Mouse (Mus musculus) heart, postnatal 0 days (tissue): ENCODE measurements at regions not wholly inside any gene's neighbourhood (a gene's known extent, or its start where the extent isn't known, plus 50 kb on each side); places are given as distances from the start of the nearest gene placed in this dataset.
A peak's percentile ranks its signal among the peaks of the same experiment; 100 is the strongest.
"Not testable (repeated sequence)": the region's sequence is repeated elsewhere in the genome, so short reads cannot be mapped to it uniquely, and the experiment has no call there.

Experiments used
- ATAC-seq: fragments of 200-750 bp; cut with Nextera tagmentation; 2 replicates; pipeline ENCODE4 v1.8.0; 2017; ENCODE audit warnings: low read depth, moderate number of reproducible peaks, moderate library complexity; ENCODE audit not compliant: insufficient read depth
- DNase-seq: peaks from one replicate; pipeline ENCODE4 v3.0.0-alpha.2; 2016; ENCODE audit warnings: low spot score
- H3K27ac ChIP-seq: fragments of 300-500 bp; sonication (generic); 2 replicates; pipeline ENCODE4 v1.5.1; 2014; ENCODE audit warnings: low read depth, mild to moderate bottlenecking
- H3K27me3 ChIP-seq: fragments of 300-500 bp; sonication (generic); 2 replicates; pipeline ENCODE4 v1.6.1; 2014; ENCODE audit warnings: low read length, mixed read lengths; ENCODE audit not compliant: control insufficient read depth, insufficient read depth
- H3K36me3 ChIP-seq: fragments of 300-500 bp; sonication (generic); replicated peaks from 2 replicates; pipeline ENCODE4 v1.6.1; 2014; ENCODE audit warnings: low read length, mixed read lengths; ENCODE audit not compliant: control insufficient read depth, insufficient read depth
- H3K4me1 ChIP-seq: fragments of 300-500 bp; sonication (generic); 2 replicates; pipeline ENCODE4 v1.6.1; 2014; ENCODE audit warnings: antibody characterized with exemption; ENCODE audit not compliant: control insufficient read depth, insufficient read depth
- H3K4me2 ChIP-seq: fragments of 300-500 bp; sonication (generic); 2 replicates; pipeline ENCODE4 v1.6.1; 2014; ENCODE audit warnings: low read depth, mild to moderate bottlenecking, low read length, moderate library complexity
- H3K4me3 ChIP-seq: fragments of 300-500 bp; sonication (generic); 2 replicates; pipeline ENCODE4 v1.5.1; 2014; ENCODE audit warnings: low read depth, low read length
- H3K9ac ChIP-seq: fragments of 300-500 bp; sonication (generic); replicated peaks from 2 replicates; pipeline ENCODE4 v1.6.1; 2014; ENCODE audit warnings: low read depth, low read length, mixed read lengths
- H3K9me3 ChIP-seq: fragments of 300-500 bp; sonication (generic); replicated peaks from 2 replicates; pipeline ENCODE4 v1.6.1; 2016; ENCODE audit warnings: low read length; ENCODE audit not compliant: control insufficient read depth
- CTCF ChIP-seq: IDR thresholded peaks from 2 replicates; pipeline ENCODE4 v1.5.1; 2016; ENCODE audit warnings: antibody characterized with exemption, control low read depth, low read depth
- EP300 ChIP-seq: IDR thresholded peaks from 2 replicates; pipeline ENCODE4 v1.6.1; 2016; ENCODE audit warnings: antibody characterized with exemption, low read depth
- WGBS: fragments of 180-500 bp; shearing (Covaris S2); extraction: QIAGEN DNeasy Blood & Tissue Kit; methylation state at CpG from one replicate; pipeline ENCODE4 v1.1.7; 2014; 5-methylcytosine and 5-hydroxymethylcytosine counted together

DNA sequence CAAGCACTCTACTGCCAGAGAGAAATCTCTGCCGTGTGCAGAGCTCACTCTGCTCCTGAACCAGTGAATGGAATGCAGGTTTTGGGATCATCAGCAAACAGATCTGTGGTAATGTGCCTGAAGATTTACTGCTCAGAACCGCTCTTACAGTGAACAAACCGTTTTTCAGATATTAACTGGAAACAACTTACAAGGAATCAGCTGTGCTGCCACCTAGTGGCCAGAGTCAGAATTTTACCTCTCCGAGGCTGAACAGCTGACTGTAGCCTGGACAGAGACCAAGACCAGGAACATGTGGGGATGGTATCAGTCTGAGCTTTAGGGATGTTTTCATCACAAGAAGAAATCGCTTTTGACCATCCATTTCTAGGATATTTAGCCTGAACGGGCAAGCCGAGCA, 65.3 kb downstream of the Gm15023 start:
- H3K9me3 ChIP-seq, H3K9ac ChIP-seq, H3K27ac ChIP-seq, H3K27me3 ChIP-seq, H3K4me2 ChIP-seq, H3K4me3 ChIP-seq, DNase-seq, H3K36me3 ChIP-seq, ATAC-seq, H3K4me1 ChIP-seq: not testable (repeated sequence)
- WGBS = 15% methylated on average over 6 of the region's 7 CpGs

DNA sequence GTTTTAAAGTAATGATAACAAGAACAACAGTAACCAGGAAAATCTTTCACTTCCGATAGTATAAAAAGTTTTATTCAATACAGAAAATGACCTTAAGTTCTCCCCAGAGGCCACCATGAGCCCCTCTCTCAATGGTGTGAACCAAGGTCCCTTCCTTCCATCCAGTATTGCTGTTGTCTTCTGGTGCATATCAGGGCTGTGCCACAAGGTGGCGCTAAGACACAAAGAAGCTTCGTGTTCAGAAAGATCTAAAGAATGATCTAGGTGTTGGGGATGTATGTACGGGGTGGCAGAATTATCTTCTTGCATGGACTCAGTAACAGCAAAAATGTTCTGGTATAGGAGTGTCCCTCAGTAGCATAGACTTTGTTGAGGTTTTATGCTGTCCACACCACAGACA, 66.6 kb downstream of the Gm15023 start:
- H3K27ac ChIP-seq, H3K9me3 ChIP-seq, ATAC-seq, H3K9ac ChIP-seq, H3K4me2 ChIP-seq, DNase-seq, H3K4me3 ChIP-seq, H3K4me1 ChIP-seq, H3K36me3 ChIP-seq, H3K27me3 ChIP-seq: not testable (repeated sequence)
- peak; percentile 56 for TF ChIP-seq CTCF
- WGBS = 14% methylated on average over 4 of the region's 4 CpGs

DNA sequence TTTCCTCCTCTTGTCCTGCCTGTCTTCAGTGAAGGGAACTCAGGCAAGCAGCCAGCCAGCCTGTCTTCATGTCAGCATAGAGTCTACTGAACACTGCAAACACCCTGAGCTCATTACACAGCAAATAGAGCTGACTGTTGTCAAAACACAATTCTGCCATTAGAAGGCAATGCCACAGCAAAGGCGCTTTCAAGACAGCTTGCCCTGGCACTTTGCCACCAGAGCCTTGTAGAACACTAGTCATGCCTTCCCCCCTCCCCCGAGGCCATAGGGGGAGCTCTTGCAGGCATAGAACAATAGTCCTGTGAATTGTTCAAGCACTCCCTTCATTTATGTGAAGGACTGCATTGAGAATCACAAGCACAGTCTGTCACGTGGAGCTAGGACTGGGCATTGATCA, 75.8 kb downstream of the Gm15023 start:
- Histone ChIP-seq H3K4me3 (no peak overlapping the region), H3K4me1 (no peaks in the 10 kb centered on the region), H3K9ac (no peak overlapping the region), H3K27me3 (no peaks in the 10 kb centered on the region), H3K36me3 (no peaks in the 10 kb centered on the region), H3K9me3 (no peaks in the 10 kb centered on the region), H3K27ac (no peak overlapping the region), H3K4me2 (no peak overlapping the region)
- ATAC-seq = no peak
- 43% methylated on average over 3 of the region's 3 CpGs for WGBS
- no peak for DNase-seq
- TF ChIP-seq CTCF (no peak), EP300 (no peak)

DNA sequence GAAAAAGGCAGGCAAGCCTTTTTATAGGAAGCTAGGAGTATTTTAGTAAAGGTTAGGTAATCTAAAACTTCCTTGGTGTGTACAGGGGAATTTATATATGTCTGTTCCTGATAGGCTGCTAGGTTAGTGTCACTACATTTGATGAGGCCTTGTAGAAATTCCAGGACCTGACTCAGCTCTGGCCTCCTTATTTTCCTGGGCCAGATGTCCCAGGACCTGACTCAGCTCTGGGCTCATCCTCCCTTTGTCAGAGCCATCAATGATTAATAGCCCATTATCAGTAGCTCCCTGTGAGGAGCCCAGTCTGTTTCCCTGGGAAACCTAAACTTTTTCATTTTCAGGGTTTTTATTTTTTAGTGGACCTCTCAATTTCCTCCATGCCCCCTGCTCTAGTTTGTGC, 79.3 kb downstream of the Gm15023 start:
- no peaks in the 10 kb centered on the region for H3K4me1 ChIP-seq
- no peaks in the 10 kb centered on the region for H3K36me3 ChIP-seq
- H3K9ac ChIP-seq = no peak overlapping the region
- DNase-seq = no peak
- H3K9me3 ChIP-seq = no peaks in the 10 kb centered on the region
- no peak overlapping the region for H3K4me3 ChIP-seq
- no peaks in the 10 kb centered on the region for H3K27me3 ChIP-seq
- ATAC-seq = no peak
- H3K4me2 ChIP-seq = no peak overlapping the region
- TF ChIP-seq CTCF (no peak), EP300 (no peak)
- H3K27ac ChIP-seq = no peak overlapping the region

DNA sequence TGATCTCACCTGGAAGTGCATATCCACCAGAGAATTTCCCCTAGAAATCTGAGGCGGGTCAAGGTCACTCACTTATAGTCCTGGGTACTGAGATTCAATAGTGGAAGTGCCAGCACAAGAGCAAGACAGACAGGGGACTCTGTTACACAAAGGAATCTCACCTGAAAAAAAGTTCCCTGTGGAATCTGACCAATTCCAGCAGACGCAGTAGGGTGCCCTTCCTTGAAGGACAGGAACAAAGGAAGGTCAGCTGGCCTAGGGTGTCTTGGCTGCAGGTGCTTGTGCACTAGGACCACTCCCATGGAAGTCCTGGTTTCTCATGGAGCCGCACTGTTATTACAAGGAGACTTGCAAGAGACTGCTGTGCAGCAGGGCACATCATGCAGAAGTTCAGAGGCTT, 81.2 kb downstream of the Gm15023 start:
- Histone ChIP-seq H3K36me3 (no peaks in the 10 kb centered on the region), H3K27me3 (no peaks in the 10 kb centered on the region), H3K9me3 (no peaks in the 10 kb centered on the region), H3K9ac (no peak overlapping the region), H3K4me3 (no peak overlapping the region), H3K4me2 (no peak overlapping the region), H3K27ac (no peak overlapping the region), H3K4me1 (no peaks in the 10 kb centered on the region)
- ATAC-seq (no peak), DNase-seq (no peak)
- TF ChIP-seq CTCF (no peak), EP300 (no peak)
- WGBS = 62% methylated on average over 3 of the region's 3 CpGs

DNA sequence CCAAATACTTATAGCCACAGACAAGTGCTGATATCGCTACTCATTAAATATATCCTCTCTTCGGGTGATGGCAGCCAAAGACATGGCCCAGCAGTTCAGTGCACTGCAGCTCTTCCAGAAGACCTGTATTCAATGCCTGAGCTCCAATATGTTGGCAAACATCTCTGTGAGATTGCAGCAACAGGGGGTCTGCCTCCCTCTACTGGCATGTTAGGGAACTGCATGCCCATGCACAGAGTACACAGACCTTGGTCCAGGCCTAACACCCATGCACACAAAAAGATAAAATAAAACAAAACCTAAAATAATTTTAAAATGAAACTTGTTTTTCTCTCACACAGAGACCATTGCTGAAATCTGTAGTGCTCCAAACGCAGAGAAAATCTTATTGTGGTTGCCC, 82.1 kb upstream of the Zmat1 start:
- H3K4me3 ChIP-seq, H3K27me3 ChIP-seq, DNase-seq, H3K36me3 ChIP-seq, H3K4me1 ChIP-seq, H3K9ac ChIP-seq, H3K9me3 ChIP-seq, H3K4me2 ChIP-seq, H3K27ac ChIP-seq: not testable (repeated sequence)
- ATAC-seq = peak; percentile 36; the same call in 1 of the 2 replicates
- peak; percentile 79 for TF ChIP-seq CTCF
- WGBS = 18% methylated on average over 2 of the region's 3 CpGs

DNA sequence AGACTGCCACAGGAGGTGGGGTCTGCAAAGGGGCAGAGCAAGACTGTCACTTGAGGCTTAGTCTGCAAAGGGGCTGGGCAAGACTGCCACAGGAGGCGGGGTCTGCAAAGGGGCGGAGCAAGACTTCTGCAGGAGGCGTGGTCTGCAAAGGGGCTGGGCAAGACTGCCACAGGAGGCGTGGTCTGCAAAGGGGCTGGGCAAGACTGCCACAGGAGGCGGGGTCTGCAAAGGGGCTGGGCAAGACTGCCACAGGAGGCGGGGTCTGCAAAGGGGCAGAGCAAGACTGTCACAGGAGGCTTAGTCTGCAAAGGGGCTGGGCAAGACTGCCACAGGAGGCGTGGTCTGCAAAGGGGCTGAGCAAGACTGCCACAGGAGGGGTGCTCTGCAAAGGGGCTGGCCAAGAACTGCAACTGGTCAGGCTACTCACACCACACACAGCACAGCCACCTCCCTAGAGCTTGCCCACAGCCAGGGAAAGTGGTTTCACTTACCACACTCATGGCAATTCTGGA, 78.1 kb upstream of the Zmat1 start:
- not testable (repeated sequence) for ATAC-seq, H3K9ac ChIP-seq, H3K36me3 ChIP-seq, H3K4me3 ChIP-seq, H3K4me2 ChIP-seq, DNase-seq, H3K27me3 ChIP-seq, H3K27ac ChIP-seq, H3K4me1 ChIP-seq, H3K9me3 ChIP-seq
- 38% methylated on average over 6 of the region's 7 CpGs for WGBS

DNA sequence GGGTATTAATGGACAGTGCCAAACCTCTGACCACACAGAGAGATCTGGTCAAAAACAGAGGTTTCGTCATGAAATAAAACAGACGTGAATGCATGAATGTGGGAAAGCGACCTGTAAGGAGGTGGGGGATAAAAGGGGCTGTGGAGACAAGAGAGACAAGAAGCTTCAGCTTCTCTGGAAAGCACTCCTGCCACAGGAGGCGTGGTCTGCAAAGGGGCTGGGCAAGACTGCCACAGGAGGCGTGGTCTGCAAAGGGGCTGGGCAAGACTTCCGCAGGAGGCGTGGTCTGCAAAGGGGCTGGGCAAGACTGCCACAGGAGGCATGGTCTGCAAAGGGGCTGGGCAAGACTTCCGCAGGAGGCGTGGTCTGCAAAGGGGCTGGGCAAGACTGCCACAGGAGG, 77.6 kb upstream of the Zmat1 start:
- 42% methylated on average over 5 of the region's 9 CpGs for WGBS
- ATAC-seq, H3K4me2 ChIP-seq, H3K4me1 ChIP-seq, H3K4me3 ChIP-seq, H3K9ac ChIP-seq, DNase-seq, H3K9me3 ChIP-seq, H3K27me3 ChIP-seq, H3K36me3 ChIP-seq, H3K27ac ChIP-seq: not testable (repeated sequence)
